Mouse (Mus musculus): ENCODE data around the gene Ribc2.

DNA sequence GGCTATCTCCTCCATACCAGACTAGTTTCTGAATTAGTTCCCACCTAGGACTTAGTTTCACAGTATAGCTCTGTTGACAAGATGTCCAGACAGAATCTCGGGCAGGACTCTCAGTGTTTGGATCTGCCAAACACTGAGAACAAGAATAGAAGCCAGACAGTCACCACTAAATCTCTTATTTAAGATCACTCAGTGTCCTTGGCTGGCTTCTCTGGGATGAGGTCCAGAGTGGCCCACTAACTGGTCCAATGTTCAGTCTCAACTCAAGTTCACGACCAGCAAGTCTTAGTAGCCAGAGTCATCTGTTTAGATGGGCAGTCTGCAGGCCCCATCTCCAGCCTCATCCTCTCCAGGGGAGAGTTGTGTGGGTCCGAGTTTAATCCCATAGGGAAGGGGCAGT lies 20.7 kb downstream of the Ribc2 start:
- no peak for TF ChIP-seq CTCF (IDR thresholded peaks at IDR 0.05; ENCODE audit: borderline replicate concordance, insufficient read depth, low read depth, low read length)
- no peak for TF ChIP-seq POLR2A (IDR thresholded peaks at IDR 0.05; ENCODE audit: borderline replicate concordance, insufficient read depth, low read length)
